Mouse (Mus musculus): ENCODE results near the gene Mdm2. TPM values are rescaled to one million over a fixed set of nuclear protein-coding genes. Genes with fewer than 3 reads are reported as not detected.

Gene Mdm2
- polyA plus RNA-seq, 1 experiment from 2014 or later = 46.0 TPM

GRCm38 (mm10) chr10:117667663-117668507 lies 42.7 kb downstream of the Mdm2 start:
- Histone ChIP-seq H3K4me3 (ENCODE audit: low read length) (no peak overlapping the region), H3K36me3 (ENCODE audit: insufficient read depth, low read length) (no peaks in the 10 kb centered on the region), H3K9ac (replicated peaks; ENCODE audit: low read length) (no peak overlapping the region), H3K27ac (ENCODE audit: low read length) (no peak overlapping the region), H3K4me2 (replicated peaks; ENCODE audit: low read depth, low read length) (no peak overlapping the region), H3K4me1 (ENCODE audit: insufficient read depth, low read length) (peaks cover 24% of the 10 kb centered on the region; the same call in 1 of the 2 replicates), H3K9me3 (ENCODE audit: low read length) (no peaks in the 10 kb centered on the region), H3K27me3 (ENCODE audit: insufficient read depth, low read length) (no peaks in the 10 kb centered on the region)
- ATAC-seq (ENCODE audit: low FRiP score, low TSS enrichment) = no peak
- 92% methylated on average over 28 of the region's 28 CpGs for WGBS

DNA sequence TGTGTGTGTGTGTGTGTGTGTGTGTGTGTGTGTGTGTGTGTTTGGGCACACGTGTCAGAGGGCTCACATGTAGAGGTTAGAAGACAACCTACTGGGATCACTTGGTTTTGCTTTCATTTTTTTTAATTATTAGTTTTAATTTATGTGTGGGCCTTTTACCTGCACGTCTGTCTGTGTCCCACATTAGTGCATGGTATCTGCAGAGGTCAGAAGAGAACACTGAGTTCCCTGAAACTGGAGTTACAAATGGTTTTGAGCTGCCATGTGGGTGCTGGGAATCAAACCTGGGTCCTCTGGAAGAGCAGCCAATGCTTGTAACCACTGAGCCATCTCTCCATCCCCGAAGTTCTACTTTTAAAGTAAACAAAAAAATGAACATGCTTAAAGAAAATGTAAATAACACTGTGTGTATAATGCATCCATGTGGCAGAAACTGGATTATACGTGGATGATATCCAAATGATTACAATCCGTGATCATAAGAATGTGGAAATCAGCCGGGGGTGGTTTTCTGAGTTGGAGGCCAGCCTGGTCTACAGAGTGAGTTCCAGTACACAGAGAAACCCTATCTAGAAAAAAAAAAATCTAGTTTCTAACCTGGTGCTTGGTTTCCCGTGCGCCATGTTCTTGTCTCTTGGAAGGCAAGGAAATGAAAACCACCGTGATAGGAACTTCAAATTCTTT lies 43.5 kb downstream of the Mdm2 start:
- 95% methylated on average over 9 of the region's 9 CpGs for WGBS
- ATAC-seq (ENCODE audit: low FRiP score, low TSS enrichment) = no peak
- Histone ChIP-seq H3K27ac (ENCODE audit: low read length) (no peak overlapping the region), H3K9me3 (ENCODE audit: low read length) (no peaks in the 10 kb centered on the region), H3K36me3 (ENCODE audit: insufficient read depth, low read length) (no peaks in the 10 kb centered on the region), H3K4me3 (ENCODE audit: low read length) (no peak overlapping the region), H3K4me2 (replicated peaks; ENCODE audit: low read depth, low read length) (no peak overlapping the region), H3K9ac (replicated peaks; ENCODE audit: low read length) (no peak overlapping the region), H3K4me1 (ENCODE audit: insufficient read depth, low read length) (peaks cover 24% of the 10 kb centered on the region; the same call in 1 of the 2 replicates), H3K27me3 (ENCODE audit: insufficient read depth, low read length) (no peaks in the 10 kb centered on the region)

DNA sequence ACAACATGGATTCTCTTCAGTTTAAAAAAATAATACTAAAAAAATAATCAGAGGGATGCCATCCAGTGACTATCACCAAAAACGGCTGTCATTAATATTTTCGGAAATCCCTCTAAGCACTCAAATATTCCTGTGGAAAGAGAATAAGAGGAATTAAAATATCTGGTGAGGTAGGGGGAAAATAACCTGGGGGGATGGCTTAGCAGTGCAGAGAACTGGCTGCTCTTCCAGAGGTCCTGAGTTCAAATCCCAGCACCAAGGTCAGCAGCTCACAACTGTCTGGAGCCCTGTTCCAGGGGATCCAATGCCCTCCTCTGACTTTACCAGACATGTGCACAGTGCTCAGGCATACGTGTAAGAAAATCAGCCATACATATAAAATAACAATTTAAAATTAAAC lies 44.2 kb downstream of the Mdm2 start:
- no peaks in the 10 kb centered on the region for H3K27me3 ChIP-seq (ENCODE audit: insufficient read depth, low read length)
- no peak overlapping the region for H3K27ac ChIP-seq (ENCODE audit: low read length)
- H3K9me3 ChIP-seq (ENCODE audit: low read length) = no peaks in the 10 kb centered on the region
- no peak overlapping the region for H3K4me2 ChIP-seq (replicated peaks; ENCODE audit: low read depth, low read length)
- H3K9ac ChIP-seq (replicated peaks; ENCODE audit: low read length) = no peak overlapping the region
- no peak overlapping the region for H3K4me3 ChIP-seq (ENCODE audit: low read length)
- H3K4me1 ChIP-seq (ENCODE audit: insufficient read depth, low read length) = peaks cover 24% of the 10 kb centered on the region; the same call in 1 of the 2 replicates
- no peak for ATAC-seq (ENCODE audit: low FRiP score, low TSS enrichment)
- WGBS = 81% methylated on average over 3 of the region's 3 CpGs
- no peaks in the 10 kb centered on the region for H3K36me3 ChIP-seq (ENCODE audit: insufficient read depth, low read length)

- Histone ChIP-seq H3K27me3 (ENCODE audit: insufficient read depth, low read length) (no peaks in the 10 kb centered on the region), H3K9me3 (ENCODE audit: low read length) (no peaks in the 10 kb centered on the region), H3K4me2 (replicated peaks; ENCODE audit: low read depth, low read length) (no peak overlapping the region), H3K4me3 (ENCODE audit: low read length) (no peak overlapping the region), H3K4me1 (ENCODE audit: insufficient read depth, low read length) (peaks cover 24% of the 10 kb centered on the region; the same call in 1 of the 2 replicates), H3K27ac (ENCODE audit: low read length) (no peak overlapping the region), H3K9ac (replicated peaks; ENCODE audit: low read length) (no peak overlapping the region), H3K36me3 (ENCODE audit: insufficient read depth, low read length) (no peaks in the 10 kb centered on the region)
- 62% methylated on average over 9 of the region's 9 CpGs for WGBS
- no peak for ATAC-seq (ENCODE audit: low FRiP score, low TSS enrichment)
Observed at GRCm38 (mm10) chr10:117665376-117666275, 44.9 kb downstream of the Mdm2 start.

DNA sequence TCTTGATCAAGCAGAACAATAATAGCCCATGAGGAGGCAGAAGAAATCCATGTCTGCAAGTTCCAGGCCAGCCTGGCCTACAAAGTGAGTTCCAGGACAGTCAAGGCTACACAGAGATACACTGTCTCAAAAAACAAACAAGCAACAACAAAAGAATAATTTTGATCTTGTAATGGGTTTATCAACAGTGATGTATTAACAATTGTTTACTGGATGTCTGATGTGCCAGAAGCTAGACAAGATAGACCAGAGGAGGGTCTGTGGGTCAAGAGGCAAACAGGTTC lies 45.7 kb downstream of the Mdm2 start:
- H3K4me3 ChIP-seq (ENCODE audit: low read length) = no peak overlapping the region
- H3K27ac ChIP-seq (ENCODE audit: low read length) = peak overlapping the region; percentile 63; the same call in 1 of the 2 replicates
- no peaks in the 10 kb centered on the region for H3K36me3 ChIP-seq (ENCODE audit: insufficient read depth, low read length)
- no peak overlapping the region for H3K9ac ChIP-seq (replicated peaks; ENCODE audit: low read length)
- H3K4me2 ChIP-seq (replicated peaks; ENCODE audit: low read depth, low read length) = no peak overlapping the region
- ATAC-seq (ENCODE audit: low FRiP score, low TSS enrichment) = no peak
- no peaks in the 10 kb centered on the region for H3K9me3 ChIP-seq (ENCODE audit: low read length)
- peaks cover 24% of the 10 kb centered on the region; the same call in 1 of the 2 replicates for H3K4me1 ChIP-seq (ENCODE audit: insufficient read depth, low read length)
- no peaks in the 10 kb centered on the region for H3K27me3 ChIP-seq (ENCODE audit: insufficient read depth, low read length)

DNA sequence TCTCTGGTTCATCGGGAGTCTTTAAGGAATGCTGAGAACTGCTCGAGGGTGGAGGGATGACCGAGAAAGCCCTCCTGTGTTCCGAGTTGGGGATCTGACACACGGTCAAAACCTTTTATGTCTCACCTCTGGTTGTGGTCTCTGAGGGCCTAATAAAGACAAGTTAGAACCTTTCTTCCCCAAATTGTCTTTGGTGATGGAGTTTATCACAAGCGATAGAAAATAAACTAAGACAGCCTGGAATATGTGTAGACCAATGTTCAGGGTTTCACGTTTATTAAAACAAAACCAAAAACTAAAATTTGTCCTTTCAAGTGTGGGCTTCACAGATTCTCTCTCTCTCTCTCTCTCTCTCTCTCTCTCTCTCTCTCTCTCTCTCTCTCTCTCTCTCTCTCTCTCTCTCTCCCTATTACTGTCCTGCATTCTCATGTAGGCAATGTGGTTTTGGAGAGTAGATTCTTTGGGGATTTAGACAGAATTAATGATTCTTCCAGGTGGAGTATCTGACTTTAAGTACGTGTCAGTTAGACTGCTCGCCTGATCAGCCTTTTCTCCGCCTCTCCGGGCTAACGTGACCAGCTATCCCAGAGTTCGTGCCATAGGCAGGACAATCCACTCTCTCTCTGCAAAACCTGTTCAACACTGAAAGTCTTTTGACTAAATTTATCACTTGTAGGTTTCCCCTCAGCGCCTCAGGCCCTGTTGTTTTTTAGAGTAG lies 46.2 kb downstream of the Mdm2 start:
- Histone ChIP-seq H3K27me3 (ENCODE audit: insufficient read depth, low read length) (no peaks in the 10 kb centered on the region), H3K4me2 (replicated peaks; ENCODE audit: low read depth, low read length) (peak overlapping the region; percentile 47), H3K4me1 (ENCODE audit: insufficient read depth, low read length) (peaks cover 24% of the 10 kb centered on the region; the same call in 1 of the 2 replicates), H3K36me3 (ENCODE audit: insufficient read depth, low read length) (no peaks in the 10 kb centered on the region), H3K9ac (replicated peaks; ENCODE audit: low read length) (peak overlapping the region; percentile 52), H3K9me3 (ENCODE audit: low read length) (no peaks in the 10 kb centered on the region), H3K27ac (ENCODE audit: low read length) (peak overlapping the region; percentile 65), H3K4me3 (ENCODE audit: low read length) (peak overlapping the region; percentile 21)
- 44% methylated on average over 14 of the region's 14 CpGs for WGBS
- ATAC-seq (ENCODE audit: low FRiP score, low TSS enrichment) = no peak

- ATAC-seq (ENCODE audit: low FRiP score, low TSS enrichment) = peak; percentile 91
- Histone ChIP-seq H3K9ac (replicated peaks; ENCODE audit: low read length) (peak overlapping the region; percentile 52), H3K9me3 (ENCODE audit: low read length) (no peaks in the 10 kb centered on the region), H3K4me2 (replicated peaks; ENCODE audit: low read depth, low read length) (peak overlapping the region; percentile 47), H3K36me3 (ENCODE audit: insufficient read depth, low read length) (no peaks in the 10 kb centered on the region), H3K4me1 (ENCODE audit: insufficient read depth, low read length) (peaks cover 22% of the 10 kb centered on the region; the same call in 1 of the 2 replicates), H3K27ac (ENCODE audit: low read length) (peak overlapping the region; percentile 65), H3K4me3 (ENCODE audit: low read length) (peak overlapping the region; percentile 21), H3K27me3 (ENCODE audit: insufficient read depth, low read length) (no peaks in the 10 kb centered on the region)
- WGBS = 15% methylated on average over 8 of the region's 9 CpGs
Observed at GRCm38 (mm10) chr10:117663865-117664200, 46.7 kb downstream of the Mdm2 start.

- Histone ChIP-seq H3K36me3 (ENCODE audit: insufficient read depth, low read length) (no peaks in the 10 kb centered on the region), H3K27ac (ENCODE audit: low read length) (peak overlapping the region; percentile 65), H3K4me1 (ENCODE audit: insufficient read depth, low read length) (peaks cover 21% of the 10 kb centered on the region; the same call in 1 of the 2 replicates), H3K4me2 (replicated peaks; ENCODE audit: low read depth, low read length) (peak overlapping the region; percentile 47), H3K4me3 (ENCODE audit: low read length) (no peak overlapping the region), H3K9ac (replicated peaks; ENCODE audit: low read length) (no peak overlapping the region), H3K27me3 (ENCODE audit: insufficient read depth, low read length) (no peaks in the 10 kb centered on the region), H3K9me3 (ENCODE audit: low read length) (no peaks in the 10 kb centered on the region)
- 53% methylated on average over 14 of the region's 14 CpGs for WGBS
- peak; percentile 72; the same call in 1 of the 2 replicates for ATAC-seq (ENCODE audit: low FRiP score, low TSS enrichment)
Observed at GRCm38 (mm10) chr10:117663056-117663864, 47.3 kb downstream of the Mdm2 start.
